Mouse (Mus musculus): Measurements from ENCODE around the gene Hoxa6. TPM values are rescaled to one million over a fixed set of nuclear protein-coding genes. Genes with fewer than 3 reads are reported as not detected.

The Hoxa6 gene
- not detected for total RNA-seq (2023)

DNA sequence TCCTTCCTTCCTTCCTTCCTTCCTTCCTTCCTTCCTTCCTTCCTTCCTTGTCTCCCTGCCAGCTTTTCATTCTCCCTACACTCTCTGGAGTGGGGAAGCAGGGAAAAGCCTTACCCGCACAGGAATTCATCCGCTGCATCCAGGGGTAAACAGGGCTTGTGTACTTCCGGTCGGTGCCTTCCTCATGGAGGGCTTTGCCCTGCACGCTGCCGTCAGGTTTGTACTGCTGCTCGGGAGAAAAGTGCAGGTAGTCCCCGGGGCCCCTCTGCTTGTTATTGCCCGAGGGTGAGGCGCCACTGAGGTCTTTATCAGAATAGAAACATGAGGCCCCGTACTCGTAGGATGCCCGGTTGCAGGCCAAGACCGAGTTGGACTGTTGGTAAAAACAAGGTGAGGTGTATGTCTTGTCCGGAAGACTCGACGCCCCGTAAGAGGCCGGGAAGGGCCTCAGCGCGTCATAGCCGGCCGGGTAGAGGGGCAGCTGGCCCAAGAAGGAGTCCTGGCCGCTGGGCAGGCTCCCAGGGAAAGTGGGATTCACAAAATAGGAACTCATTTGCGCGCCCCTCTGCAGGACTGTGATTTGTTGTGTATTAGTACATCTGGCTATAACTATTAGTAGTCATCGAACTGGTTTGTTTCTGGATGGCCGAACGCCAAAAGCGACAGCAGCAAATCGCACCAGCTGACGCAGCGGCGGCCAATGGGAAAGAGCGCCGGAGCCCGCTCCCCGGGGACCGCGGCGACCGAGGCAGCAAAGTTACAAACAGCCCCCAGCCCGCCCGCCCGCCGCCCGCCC lies at the start of gene Hoxa6:
Gene Hoxa6 (minus strand): TSS at position 651 of the 796 bp plus-strand sequence.

DNA sequence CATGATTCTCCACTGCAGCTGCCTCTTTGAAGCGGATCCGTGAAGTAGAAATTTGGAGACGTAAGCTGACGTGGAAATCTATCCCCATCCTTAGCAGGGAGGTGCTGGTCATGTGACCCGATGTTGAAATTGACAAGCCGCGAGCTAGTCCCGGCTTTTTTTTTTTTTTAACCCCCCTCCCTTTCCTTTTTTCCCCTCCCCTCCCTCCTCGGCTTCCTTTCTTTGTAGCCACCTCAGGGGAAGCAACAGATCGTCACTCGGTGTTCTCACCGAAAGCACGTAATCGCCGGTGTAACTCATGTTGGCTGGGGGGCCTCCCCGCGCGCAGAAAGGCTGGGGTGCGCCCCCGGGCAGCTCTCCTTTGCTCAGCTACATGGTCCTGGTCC lies 37.2 kb upstream of the Hoxa6 start, which contains the start of gene Hoxa11:
Gene Hoxa11 (minus strand): TSS at position 54 of the 386 bp plus-strand sequence.

GRCm38 (mm10) chr6:52240389-52241000 lies 32.0 kb upstream of the Hoxa6 start, which contains the start of gene Hoxa10:
Gene Hoxa10, minus strand, starts transcription at chr6:52240854.

DNA sequence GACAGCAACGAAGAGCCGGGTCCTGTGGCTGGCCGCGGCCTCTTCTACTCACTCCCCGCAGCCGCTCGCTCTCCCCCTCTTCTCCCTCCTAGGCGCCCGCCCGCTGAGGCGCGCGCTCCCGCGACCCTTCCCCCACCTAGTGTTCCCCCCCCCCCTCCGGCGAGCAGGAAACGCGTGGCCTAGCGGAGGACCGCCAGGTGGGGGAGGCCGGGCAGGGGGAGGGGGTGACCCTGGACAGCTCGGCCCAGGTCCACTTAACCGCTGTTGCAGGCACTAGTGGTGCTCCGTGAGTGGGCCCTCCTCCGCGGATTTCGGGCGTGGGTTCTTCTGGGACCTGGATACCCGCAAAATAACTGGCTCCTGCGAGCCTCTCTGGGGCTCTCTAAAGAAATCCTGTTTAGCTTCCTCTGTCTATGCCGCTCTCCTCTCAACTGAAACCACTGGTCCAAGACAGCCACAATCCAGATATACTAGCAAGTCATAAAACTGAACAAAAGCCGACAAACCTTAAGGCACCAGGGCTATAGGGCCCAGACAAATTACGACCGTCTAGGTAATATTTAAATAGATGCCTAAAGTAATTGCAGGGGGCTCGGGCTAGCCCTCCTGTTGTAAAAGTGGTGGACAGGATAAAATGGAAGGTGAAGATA lies 22.1 kb upstream of the Hoxa6 start, which contains the start of gene Hoxa9:
Gene Hoxa9 (minus strand): TSS at position 574 of the 650 bp plus-strand sequence.

DNA sequence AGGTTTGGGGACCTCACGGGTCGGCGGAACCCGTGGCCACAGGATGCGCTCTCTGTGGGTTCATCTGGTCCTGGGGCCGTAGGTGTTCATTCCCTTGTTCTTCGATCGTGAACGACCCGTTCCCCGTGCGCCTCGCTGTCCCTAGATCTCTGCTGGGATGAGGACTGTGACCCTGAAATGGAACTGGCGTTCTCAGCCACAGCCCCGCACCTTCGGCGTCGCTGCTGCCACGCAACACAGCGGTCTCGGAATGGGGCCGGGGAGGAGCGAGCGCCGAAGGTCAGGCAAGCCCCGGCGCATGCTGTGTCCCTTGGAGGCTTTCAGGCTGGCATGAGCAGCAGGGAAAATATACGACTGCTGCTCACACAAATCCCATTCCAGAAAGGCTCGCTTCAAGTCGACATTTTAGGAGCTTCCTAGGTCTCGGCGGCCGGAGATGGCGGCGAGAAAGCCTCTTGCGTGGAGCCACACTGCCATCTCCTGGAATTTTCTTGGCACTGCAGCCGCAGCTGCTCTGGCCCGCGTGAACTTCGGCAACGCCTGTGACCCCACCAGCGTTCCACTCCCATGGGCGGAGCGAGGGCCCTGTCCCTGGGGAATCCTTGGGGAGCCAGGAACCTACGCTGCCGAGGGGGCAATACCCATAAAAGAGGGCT lies 12.9 kb upstream of the Hoxa6 start, which contains the start of gene Hoxa7:
Gene Hoxa7 (minus strand): TSS at position 518 of the 656 bp plus-strand sequence.

GRCm38 (mm10) chr6:52213119-52213986 lies 4.8 kb upstream of the Hoxa6 start, which contains the start of the genes Hoxa3 and Gm28308:
Gene Hoxa3, minus strand, starts transcription at chr6:52213336.
Gene Gm28308, minus strand, starts transcription at chr6:52213339.

DNA sequence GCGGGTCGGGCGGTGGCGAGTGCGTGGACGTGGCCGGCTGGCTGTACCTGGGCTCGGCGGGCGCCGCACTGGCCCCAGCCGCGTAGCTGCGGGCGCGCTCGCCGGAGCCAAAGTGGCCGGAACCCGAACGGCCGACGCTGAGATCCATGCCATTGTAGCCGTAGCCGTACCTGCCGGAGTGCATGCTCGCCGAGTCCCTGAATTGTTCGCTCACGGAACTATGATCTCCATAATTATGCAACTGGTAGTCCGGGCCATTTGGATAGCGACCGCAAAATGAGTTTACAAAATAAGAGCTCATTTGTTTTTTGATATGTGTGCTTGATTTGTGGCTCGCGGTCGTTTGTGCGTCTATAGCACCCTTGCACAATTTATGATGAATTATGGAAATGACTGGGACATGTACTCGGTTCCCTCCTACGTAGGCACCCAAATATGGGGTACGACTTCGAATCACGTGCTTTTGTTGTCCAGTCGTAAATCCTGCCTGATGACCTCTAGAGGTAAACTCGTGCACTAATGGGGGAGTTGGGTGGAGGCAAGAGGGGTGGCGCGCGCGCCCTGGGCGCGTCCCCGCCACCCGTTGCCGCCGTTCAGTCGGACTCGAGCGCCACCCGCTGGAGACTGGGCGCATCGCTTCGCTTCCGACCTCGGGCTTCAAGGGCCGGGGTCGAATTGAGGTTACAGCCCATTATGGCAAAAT lies 4.3 kb downstream of the Hoxa6 start, which contains the start of gene Hoxa5:
Gene Hoxa5 (minus strand): TSS at position 538 of the 703 bp plus-strand sequence.

DNA sequence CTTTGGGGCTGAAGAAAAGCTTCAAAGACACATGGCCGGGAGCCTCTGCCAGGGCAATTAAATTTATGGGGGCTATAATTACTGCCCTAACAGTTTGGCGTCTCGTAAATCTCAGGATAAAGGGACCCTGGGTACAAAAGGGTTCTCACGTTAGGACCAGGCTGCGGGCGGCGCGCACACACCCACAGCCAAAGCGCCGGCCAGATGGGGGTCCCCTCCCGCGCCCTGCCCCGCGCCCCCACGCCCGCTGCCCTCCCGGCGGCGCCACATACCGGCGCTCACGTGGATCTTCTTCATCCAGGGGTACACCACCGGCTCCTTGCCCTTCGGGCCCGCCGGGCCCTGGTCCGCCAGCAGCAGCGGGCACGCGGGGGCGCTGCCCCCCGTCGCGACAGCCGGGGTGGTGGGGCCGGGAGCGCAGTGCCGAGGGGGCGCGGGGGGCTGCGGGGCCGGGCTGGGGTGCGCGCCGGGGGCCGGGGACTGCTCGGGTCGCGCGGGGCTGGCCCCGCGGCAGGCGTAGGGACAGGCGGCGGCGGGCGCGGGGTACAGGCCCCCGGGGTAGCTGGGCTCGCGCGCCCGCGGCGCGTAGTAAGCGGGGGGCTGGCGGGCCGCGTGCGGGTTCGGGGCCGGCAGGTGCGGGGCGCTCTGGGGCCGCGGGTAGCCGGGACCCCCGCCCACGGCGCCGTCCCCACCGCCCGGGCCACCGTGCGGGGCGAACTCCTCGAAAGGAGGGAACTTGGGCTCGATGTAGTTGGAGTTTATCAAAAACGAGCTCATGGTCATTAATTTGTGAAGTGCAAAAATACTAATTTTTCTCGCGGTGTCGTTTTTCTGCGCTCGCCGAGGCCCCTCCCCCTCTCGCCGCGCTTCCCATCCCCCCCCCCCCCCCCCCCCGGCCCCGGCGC lies 17.4 kb downstream of the Hoxa6 start, which contains the start of gene Hoxa4:
Gene Hoxa4 (minus strand): TSS at position 848 of the 905 bp plus-strand sequence.

GRCm38 (mm10) chr6:52177061-52177735 lies 31.3 kb downstream of the Hoxa6 start, which contains the start of gene 5730596B20Rik:
Gene 5730596B20Rik, plus strand, starts transcription at chr6:52177498.

DNA sequence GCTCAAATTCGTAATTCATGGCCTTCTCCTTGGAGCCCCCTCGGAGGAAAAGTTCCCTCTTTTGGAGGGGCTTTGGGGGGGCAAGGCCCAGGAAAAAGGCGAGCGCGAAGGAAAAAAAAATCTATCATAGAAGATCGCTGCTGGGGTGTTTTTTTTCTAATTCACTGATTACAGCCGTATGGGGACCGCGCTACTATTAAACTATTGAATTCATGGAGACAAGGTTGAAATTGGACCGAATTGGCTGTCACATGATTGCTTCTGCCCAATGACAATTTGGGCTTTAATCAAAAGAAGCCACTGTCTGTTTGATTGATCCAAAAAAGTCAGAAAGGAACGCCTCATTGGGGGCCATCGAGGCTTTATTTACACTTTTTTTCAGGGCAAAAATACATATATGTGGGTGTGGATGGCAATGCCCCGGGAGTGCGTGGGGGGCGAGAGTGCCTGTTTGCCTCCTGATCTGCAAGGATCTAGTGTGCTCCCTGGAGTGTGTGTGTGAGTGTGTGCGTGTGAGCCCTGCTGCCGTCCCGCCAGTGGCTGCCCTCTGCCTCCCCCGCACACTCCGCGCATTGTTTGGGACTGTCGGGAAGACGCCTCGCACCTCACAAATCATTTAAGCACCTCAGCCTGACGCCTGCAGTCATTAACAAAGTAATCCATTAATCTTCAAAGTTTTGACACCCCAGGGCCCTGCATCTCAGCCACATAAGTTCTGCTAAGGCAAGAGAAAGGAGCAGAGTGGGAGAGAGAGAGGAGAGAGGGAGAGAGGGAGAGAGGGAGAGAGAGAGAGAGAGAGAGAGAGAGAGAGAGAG lies 43.7 kb downstream of the Hoxa6 start, which contains the start of gene Hoxa2:
Gene Hoxa2 (minus strand): TSS at position 206 of the 815 bp plus-strand sequence.

GRCm38 (mm10) chr6:52158276-52159051 lies 50.1 kb downstream of the Hoxa6 start, which contains the start of gene Hoxa1:
Gene Hoxa1, minus strand, starts transcription at chr6:52158317.

Other genes starting within 250 kb of the Hoxa6 start
- gene Skap2, start 196.2 kb downstream of the Hoxa6 start, total RNA-seq (2023) = 10.0 TPM
- gene Hoxa1, start 50.4 kb downstream of the Hoxa6 start, total RNA-seq (2023) = not detected
- gene Hoxa2, start 43.9 kb downstream of the Hoxa6 start, total RNA-seq (2023) = not detected
- gene 5730596B20Rik, start 31.2 kb downstream of the Hoxa6 start, total RNA-seq (2023) = not detected
- gene Hoxa4, start 17.0 kb downstream of the Hoxa6 start, total RNA-seq (2023) = 0.59 TPM
- gene Hoxa5, start 4.1 kb downstream of the Hoxa6 start, total RNA-seq (2023) = 0.30 TPM
- not detected for gene Hoxa3, start 4.6 kb upstream of the Hoxa6 start, total RNA-seq (2023)
- not detected for gene Gm28308, start 4.6 kb upstream of the Hoxa6 start, total RNA-seq (2023)
- not detected for gene Hoxa7, start 13.1 kb upstream of the Hoxa6 start, total RNA-seq (2023)
- not detected for gene Hoxa9, start 22.4 kb upstream of the Hoxa6 start, total RNA-seq (2023)
- gene Hoxa10, start 32.1 kb upstream of the Hoxa6 start, total RNA-seq (2023) = 0.21 TPM
- gene Hoxa11, start 37.1 kb upstream of the Hoxa6 start, total RNA-seq (2023) = not detected
- not detected for gene Hoxa13, start 52.2 kb upstream of the Hoxa6 start, total RNA-seq (2023)
- gene Evx1, start 104.8 kb upstream of the Hoxa6 start, total RNA-seq (2023) = 1.1 TPM

Measured in CD4-positive naive resting alpha-beta T cell, adult 57 days (primary cell).